Mouse (Mus musculus) embryonic fibroblast, embryonic 13.5 days (primary cell): ENCODE data around the gene Dntt.

Experiments used
- CTCF ChIP-seq: IDR thresholded peaks from 2 replicates; pipeline ENCODE4 v1.5.1; 2011; ENCODE audit warnings: mild to moderate bottlenecking, control low read depth, low read length, moderate library complexity, borderline replicate concordance; ENCODE audit not compliant: insufficient read depth
- POLR2A ChIP-seq: IDR thresholded peaks from 2 replicates; pipeline ENCODE4 v1.6.1; 2011; ENCODE audit warnings: low read depth, mild to moderate bottlenecking, control low read depth, low read length, moderate library complexity

DNA sequence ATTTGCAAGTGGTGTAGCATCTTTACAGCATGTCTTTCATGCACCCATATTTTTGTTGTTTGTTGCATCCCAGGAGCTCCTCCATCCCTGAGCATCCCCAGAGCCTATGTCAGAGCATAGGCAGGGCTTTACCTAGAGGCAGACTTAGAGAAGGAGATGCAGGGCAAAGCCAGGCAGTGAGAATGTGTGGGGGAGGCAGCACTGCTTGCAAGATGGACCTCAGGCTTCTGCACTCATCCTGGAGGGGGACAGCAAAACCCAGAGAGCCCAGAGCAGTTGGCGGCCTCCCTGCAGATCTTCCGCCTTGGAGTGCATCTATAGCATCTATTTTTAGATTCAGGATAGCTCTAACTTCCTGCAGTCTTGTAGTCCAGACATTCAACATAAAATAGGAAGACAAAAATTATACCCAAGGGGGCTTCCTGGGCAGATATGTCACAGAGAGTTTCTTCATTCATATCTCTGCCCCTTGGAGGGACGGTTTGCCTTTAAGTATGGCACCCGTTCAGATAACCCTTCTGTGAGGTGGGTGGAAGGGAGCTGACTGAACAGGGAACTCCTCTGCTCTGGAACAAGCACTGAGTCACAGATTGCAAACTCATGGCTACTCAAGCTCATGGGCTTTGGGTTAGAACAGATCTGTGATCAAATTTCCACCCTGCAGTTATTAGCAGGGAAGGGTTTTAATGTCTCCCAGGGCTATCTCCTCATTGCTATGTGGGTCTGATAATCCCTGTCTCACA, 6.9 kb downstream of the Dntt start:
- TF ChIP-seq CTCF = no peak
- no peak for TF ChIP-seq POLR2A
